Mouse (Mus musculus): ENCODE measurements around the gene Lbx2. TPM values are rescaled to one million over a fixed set of nuclear protein-coding genes. Genes with fewer than 3 reads are reported as not detected.
A peak's percentile ranks its signal among the peaks of the same experiment; 100 is the strongest.

Gene Lbx2
- polyA plus RNA-seq, 1 experiment: 0.91 TPM

GRCm38 (mm10) chr6:83083497-83083896 lies 2.7 kb upstream of the Lbx2 start:
- Histone ChIP-seq H3K36me3 (ENCODE audit: control insufficient read depth, insufficient read depth, low read length) (peaks cover 11% of the 10 kb centered on the region; the same call in 1 of the 2 replicates), H3K4me1 (ENCODE audit: control insufficient read depth, insufficient read depth, insufficient read length, low read length) (peaks cover 14% of the 10 kb centered on the region), H3K27ac (ENCODE audit: insufficient read depth, low read depth, low read length) (no peak overlapping the region), H3K4me3 (ENCODE audit: low read depth, low read length) (no peak overlapping the region), H3K27me3 (ENCODE audit: control insufficient read depth, insufficient read depth, low read length) (peaks cover 34% of the 10 kb centered on the region)
- TF ChIP-seq POLR2A (IDR thresholded peaks at IDR 0.05; ENCODE audit: low read depth, low read length) (no peak), CTCF (IDR thresholded peaks at IDR 0.05; ENCODE audit: extremely low read depth, insufficient read length, insufficient replicate concordance, low read depth, low read length) (no peak)
- 55% methylated on average over 5 of the region's 5 CpGs for WGBS

- Histone ChIP-seq H3K4me1 (ENCODE audit: control insufficient read depth, insufficient read depth, insufficient read length, low read length) (peaks cover 14% of the 10 kb centered on the region), H3K27ac (ENCODE audit: insufficient read depth, low read depth, low read length) (no peak overlapping the region), H3K4me3 (ENCODE audit: low read depth, low read length) (no peak overlapping the region), H3K36me3 (ENCODE audit: control insufficient read depth, insufficient read depth, low read length) (peaks cover 11% of the 10 kb centered on the region; the same call in 1 of the 2 replicates), H3K27me3 (ENCODE audit: control insufficient read depth, insufficient read depth, low read length) (peaks cover 40% of the 10 kb centered on the region)
- WGBS: 26% methylated on average over 6 of the region's 6 CpGs
- TF ChIP-seq POLR2A (IDR thresholded peaks at IDR 0.05; ENCODE audit: low read depth, low read length) (no peak), CTCF (IDR thresholded peaks at IDR 0.05; ENCODE audit: extremely low read depth, insufficient read length, insufficient replicate concordance, low read depth, low read length) (no peak)
Observed at GRCm38 (mm10) chr6:83084477-83084876, 1.7 kb upstream of the Lbx2 start.

- Histone ChIP-seq H3K27ac (ENCODE audit: insufficient read depth, low read depth, low read length) (peak overlapping the region; percentile 38; the same call in 1 of the 2 replicates), H3K36me3 (ENCODE audit: control insufficient read depth, insufficient read depth, low read length) (no peaks in the 10 kb centered on the region), H3K4me1 (ENCODE audit: control insufficient read depth, insufficient read depth, insufficient read length, low read length) (peaks cover 14% of the 10 kb centered on the region), H3K27me3 (ENCODE audit: control insufficient read depth, insufficient read depth, low read length) (peaks cover 43% of the 10 kb centered on the region), H3K4me3 (ENCODE audit: low read depth, low read length) (peak overlapping the region; percentile 44)
- WGBS: 10% methylated on average over 47 of the region's 47 CpGs
- no peak for TF ChIP-seq POLR2A (IDR thresholded peaks at IDR 0.05; ENCODE audit: low read depth, low read length)
- TF ChIP-seq CTCF (IDR thresholded peaks at IDR 0.05; ENCODE audit: extremely low read depth, insufficient read length, insufficient replicate concordance, low read depth, low read length): no peak
Observed at GRCm38 (mm10) chr6:83087205-83087925, 1.2 kb downstream of the Lbx2 start.

GRCm38 (mm10) chr6:83087926-83088260 lies 1.7 kb downstream of the Lbx2 start:
- 35% methylated on average over 9 of the region's 9 CpGs for WGBS
- Histone ChIP-seq H3K27me3 (ENCODE audit: control insufficient read depth, insufficient read depth, low read length) (peaks cover 43% of the 10 kb centered on the region), H3K36me3 (ENCODE audit: control insufficient read depth, insufficient read depth, low read length) (no peaks in the 10 kb centered on the region), H3K27ac (ENCODE audit: insufficient read depth, low read depth, low read length) (no peak overlapping the region), H3K4me1 (ENCODE audit: control insufficient read depth, insufficient read depth, insufficient read length, low read length) (peaks cover 17% of the 10 kb centered on the region), H3K4me3 (ENCODE audit: low read depth, low read length) (peak overlapping the region; percentile 44)
- no peak for TF ChIP-seq POLR2A (IDR thresholded peaks at IDR 0.05; ENCODE audit: low read depth, low read length)
- TF ChIP-seq CTCF (IDR thresholded peaks at IDR 0.05; ENCODE audit: extremely low read depth, insufficient read length, insufficient replicate concordance, low read depth, low read length): no peak

DNA sequence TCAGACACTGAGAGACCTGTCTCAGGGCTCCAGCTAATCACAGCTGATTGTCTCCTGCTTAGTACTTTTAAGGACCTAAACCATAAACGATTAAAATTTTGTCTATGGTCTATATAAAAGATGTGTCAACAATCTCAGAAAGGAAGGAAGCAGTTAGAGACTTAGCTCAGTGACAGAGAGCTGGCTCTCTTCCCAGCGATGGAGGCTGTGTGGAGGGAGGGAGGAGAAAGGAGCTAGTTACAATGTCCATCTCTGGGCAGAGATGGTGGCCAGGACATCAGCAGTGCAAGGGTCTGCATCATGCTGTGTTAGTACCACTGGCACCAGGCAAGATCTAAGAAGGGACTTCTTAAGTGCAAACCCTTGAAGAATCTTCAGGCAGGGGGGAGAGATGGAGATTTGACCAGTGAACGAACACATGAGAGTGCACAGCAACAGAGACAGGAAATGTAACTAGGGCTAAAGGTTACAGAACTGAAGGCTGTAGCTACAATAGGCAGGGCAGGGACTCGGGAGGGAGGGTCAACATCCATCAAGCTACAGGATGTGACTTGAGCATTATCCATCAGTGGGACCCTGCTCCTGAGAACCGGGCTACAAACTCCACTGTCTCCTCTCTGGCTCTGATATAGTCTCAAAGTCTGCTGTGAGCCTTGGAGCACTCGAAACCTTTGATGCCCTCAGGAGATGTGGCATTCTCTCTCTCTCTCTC lies 6.4 kb downstream of the Lbx2 start:
- H3K27me3 ChIP-seq (ENCODE audit: control insufficient read depth, insufficient read depth, low read length): peaks cover 17% of the 10 kb centered on the region
- H3K4me1 ChIP-seq (ENCODE audit: control insufficient read depth, insufficient read depth, insufficient read length, low read length): peaks cover 6% of the 10 kb centered on the region
- no peak overlapping the region for H3K4me3 ChIP-seq (ENCODE audit: low read depth, low read length)
- H3K27ac ChIP-seq (ENCODE audit: insufficient read depth, low read depth, low read length): no peak overlapping the region
- no peak for TF ChIP-seq POLR2A (IDR thresholded peaks at IDR 0.05; ENCODE audit: low read depth, low read length)
- TF ChIP-seq CTCF (IDR thresholded peaks at IDR 0.05; ENCODE audit: extremely low read depth, insufficient read length, insufficient replicate concordance, low read depth, low read length): no peak
- 18% methylated on average over 6 of the region's 6 CpGs for WGBS
- no peaks in the 10 kb centered on the region for H3K36me3 ChIP-seq (ENCODE audit: control insufficient read depth, insufficient read depth, low read length)

GRCm38 (mm10) chr6:83095968-83096367 lies 9.8 kb downstream of the Lbx2 start:
- peaks cover 4% of the 10 kb centered on the region; the same call in 1 of the 2 replicates for H3K4me1 ChIP-seq (ENCODE audit: control insufficient read depth, insufficient read depth, insufficient read length, low read length)
- 77% methylated on average over 6 of the region's 6 CpGs for WGBS
- H3K4me3 ChIP-seq (ENCODE audit: low read depth, low read length): no peak overlapping the region
- H3K27ac ChIP-seq (ENCODE audit: insufficient read depth, low read depth, low read length): no peak overlapping the region
- H3K27me3 ChIP-seq (ENCODE audit: control insufficient read depth, insufficient read depth, low read length): no peaks in the 10 kb centered on the region
- TF ChIP-seq POLR2A (IDR thresholded peaks at IDR 0.05; ENCODE audit: low read depth, low read length): no peak
- TF ChIP-seq CTCF (IDR thresholded peaks at IDR 0.05; ENCODE audit: extremely low read depth, insufficient read length, insufficient replicate concordance, low read depth, low read length): no peak
- no peaks in the 10 kb centered on the region for H3K36me3 ChIP-seq (ENCODE audit: control insufficient read depth, insufficient read depth, low read length)

- H3K4me1 ChIP-seq (ENCODE audit: control insufficient read depth, insufficient read depth, insufficient read length, low read length): peaks cover 11% of the 10 kb centered on the region
- WGBS: 31% methylated on average over 2 of the region's 2 CpGs
- H3K4me3 ChIP-seq (ENCODE audit: low read depth, low read length): no peak overlapping the region
- no peak for TF ChIP-seq POLR2A (IDR thresholded peaks at IDR 0.05; ENCODE audit: low read depth, low read length)
- no peak for TF ChIP-seq CTCF (IDR thresholded peaks at IDR 0.05; ENCODE audit: extremely low read depth, insufficient read length, insufficient replicate concordance, low read depth, low read length)
- no peaks in the 10 kb centered on the region for H3K27me3 ChIP-seq (ENCODE audit: control insufficient read depth, insufficient read depth, low read length)
- no peak overlapping the region; the same call in 1 of the 2 replicates for H3K27ac ChIP-seq (ENCODE audit: insufficient read depth, low read depth, low read length)
- no peaks in the 10 kb centered on the region for H3K36me3 ChIP-seq (ENCODE audit: control insufficient read depth, insufficient read depth, low read length)
Observed at GRCm38 (mm10) chr6:83098411-83098810, 12.2 kb downstream of the Lbx2 start.

Measured in small intestine, adult 2 months (tissue).